Mouse (Mus musculus) testis, postnatal 14 days (tissue): Measurements from ENCODE around the gene Anxa1.

ENCODE experiments used
- DNase-seq: peaks from one replicate; pipeline ENCODE4 v3.0.0; 2021; ENCODE audit warnings: low spot score

The Anxa1 gene

GRCm38 (mm10) chr19:20390455-20390994 is at the start of gene Anxa1:
Gene Anxa1 (minus strand): TSS chr19:20390944.
- peak; percentile 6 for DNase-seq

DNA sequence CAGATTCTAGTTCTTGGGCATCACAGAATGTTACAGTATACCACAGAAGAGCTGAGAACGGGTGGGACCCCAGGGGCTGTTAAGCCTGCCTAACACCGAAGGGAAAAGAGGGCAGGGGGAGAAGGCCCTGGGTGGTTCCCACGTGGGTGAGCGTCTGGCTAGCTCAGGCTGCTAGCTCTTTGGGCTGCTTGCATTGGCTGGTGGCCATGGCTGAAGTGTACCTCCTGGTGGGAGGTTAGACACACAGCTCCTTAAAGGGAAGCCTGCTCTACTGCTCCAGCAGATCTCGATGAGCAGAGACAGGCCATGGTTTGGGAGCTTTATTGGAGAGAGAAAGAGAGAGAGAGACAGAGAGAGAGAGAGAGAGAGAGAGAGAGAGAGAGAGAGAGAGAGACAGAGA is 46.3 kb upstream of the Anxa1 start:
- DNase-seq = no peak

DNA sequence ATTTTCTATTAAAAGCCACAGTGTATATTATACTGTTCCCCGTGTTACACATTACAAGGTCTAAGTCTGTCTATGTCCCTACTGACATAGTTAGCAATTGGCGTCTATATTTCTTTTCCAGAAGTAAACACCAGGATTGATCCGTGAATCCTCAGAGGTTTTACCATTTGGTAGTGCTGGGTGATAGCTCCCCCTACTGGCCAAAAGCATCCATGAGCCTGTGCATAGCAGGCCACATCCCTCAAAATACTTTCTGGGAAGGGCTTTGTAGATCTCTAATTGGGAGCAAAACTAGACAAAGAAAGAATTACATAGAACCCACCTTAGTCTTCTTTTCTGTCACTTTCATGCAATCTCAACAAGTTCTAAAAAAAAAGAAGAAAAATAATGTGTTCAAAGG is 43.8 kb upstream of the Anxa1 start:
- peak; percentile 13 for DNase-seq

- no peak for DNase-seq
Observed at GRCm38 (mm10) chr19:20433966-20434365, 43.2 kb upstream of the Anxa1 start.

DNA sequence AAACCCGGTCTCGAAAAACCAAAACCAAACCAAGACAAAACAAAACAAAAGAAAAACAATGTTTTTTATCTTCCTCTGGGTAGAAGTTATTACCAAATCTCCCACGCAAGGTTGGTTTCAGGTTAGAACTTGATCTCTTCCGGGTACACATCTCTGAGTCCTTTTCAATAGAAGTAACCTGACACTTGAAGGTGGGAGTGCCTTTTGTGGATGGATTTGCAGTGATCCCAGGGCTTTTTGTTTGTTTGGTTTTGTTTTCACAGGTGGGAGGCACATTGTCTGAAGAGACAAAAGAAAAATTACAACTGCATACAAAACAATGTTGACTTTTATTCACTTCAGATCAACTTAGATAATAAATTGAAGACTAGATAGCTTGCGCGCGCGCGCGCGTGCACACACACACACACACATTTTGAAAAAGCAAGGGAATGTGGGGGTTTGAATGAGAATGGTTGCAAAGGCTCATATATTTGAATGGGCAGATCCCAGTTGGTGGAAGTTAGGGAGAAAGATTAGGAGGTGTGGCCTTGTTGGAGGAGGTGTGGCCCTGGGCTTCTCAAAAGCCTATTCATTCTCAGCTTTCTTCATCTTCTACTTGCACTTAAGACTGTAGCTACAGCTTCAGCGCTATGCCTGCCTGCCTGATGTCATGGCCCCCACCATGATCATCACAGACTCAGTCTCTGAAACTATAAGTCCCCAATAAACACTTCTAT is 35.9 kb upstream of the Anxa1 start:
- DNase-seq = no peak

- DNase-seq = no peak
Observed at GRCm38 (mm10) chr19:20411276-20411675, 20.5 kb upstream of the Anxa1 start.

GRCm38 (mm10) chr19:20409541-20410528 is 19.1 kb upstream of the Anxa1 start:
- no peak for DNase-seq

GRCm38 (mm10) chr19:20406475-20406874 is 15.7 kb upstream of the Anxa1 start:
- DNase-seq = no peak

DNA sequence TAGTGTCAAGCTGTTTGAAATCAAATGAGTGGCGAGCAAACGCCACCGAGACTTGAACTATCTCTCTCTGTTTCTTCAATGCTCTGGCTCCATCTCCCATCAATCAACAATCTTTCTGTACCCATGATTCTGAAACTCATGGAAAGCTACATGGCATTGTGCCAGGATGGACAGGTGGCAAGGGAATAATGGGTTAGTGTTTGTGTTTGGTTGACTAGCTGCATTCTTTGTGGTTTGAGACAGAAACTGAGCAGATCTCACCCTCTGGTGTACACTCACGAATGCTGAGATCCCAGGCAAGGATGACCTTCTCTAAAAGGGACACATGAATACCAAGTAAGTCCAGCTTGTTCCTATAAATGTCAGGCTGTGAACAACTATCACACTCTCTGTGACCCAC is 14.3 kb upstream of the Anxa1 start:
- DNase-seq = no peak

DNA sequence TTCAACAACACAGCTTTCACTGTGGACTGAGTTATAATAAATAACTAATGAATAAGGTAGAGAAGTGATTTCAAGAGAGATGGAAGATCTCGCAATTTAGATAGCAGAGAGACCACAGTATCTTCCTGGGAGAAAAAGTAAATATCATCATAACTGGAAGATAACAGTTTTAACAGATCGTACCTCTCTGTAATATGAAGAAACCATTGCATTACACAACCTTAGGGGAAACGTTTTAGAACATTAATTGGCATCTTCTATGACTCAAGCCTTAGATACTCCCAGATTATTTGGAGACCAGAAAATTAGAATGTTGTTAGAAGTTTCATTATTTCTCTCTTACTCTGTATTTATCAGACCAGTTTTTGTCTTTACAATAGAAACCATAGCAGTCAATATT is 13.0 kb upstream of the Anxa1 start:
- no peak for DNase-seq

- no peak for DNase-seq
Observed at GRCm38 (mm10) chr19:20403219-20403618, 12.5 kb upstream of the Anxa1 start.

GRCm38 (mm10) chr19:20402516-20403200 is 11.9 kb upstream of the Anxa1 start:
- no peak for DNase-seq

GRCm38 (mm10) chr19:20401961-20402360 is 11.2 kb upstream of the Anxa1 start:
- DNase-seq = no peak

- no peak for DNase-seq
Observed at GRCm38 (mm10) chr19:20399187-20399586, 8.4 kb upstream of the Anxa1 start.

GRCm38 (mm10) chr19:20397092-20397491 is 6.3 kb upstream of the Anxa1 start:
- no peak for DNase-seq

DNA sequence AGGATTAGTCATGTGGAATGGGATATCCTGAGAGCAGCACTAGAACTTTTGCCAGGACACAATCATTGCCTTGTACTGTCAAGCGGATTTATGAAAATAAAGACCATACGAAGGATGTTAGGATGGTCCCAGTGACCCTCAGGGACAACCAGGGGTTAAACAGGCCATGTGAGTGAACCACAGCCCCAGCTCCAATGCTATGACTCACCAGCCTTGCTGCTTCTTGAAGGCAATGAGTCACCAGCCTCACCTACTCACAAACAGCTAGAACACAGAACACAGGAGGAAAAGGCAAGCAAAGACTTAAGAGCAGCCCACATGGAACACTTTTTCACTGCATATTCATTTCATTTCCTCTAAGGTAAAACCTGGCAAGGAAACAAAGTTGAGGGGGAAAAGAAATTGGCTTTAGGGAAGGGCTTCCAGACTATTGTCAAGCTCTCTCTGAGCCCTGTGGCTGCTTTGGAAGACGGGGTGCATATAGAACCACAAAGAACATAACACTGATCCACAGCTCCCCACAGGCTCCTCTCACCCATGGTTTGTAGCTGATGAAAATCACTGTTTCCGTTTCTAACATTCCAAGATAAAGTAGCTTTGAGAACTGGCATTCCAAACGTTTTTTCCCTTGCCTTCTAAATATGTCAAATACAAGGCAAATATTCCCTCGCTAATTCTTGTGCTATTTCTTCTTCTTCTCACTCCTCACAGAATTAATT is 3.0 kb upstream of the Anxa1 start:
- no peak for DNase-seq

GRCm38 (mm10) chr19:20389723-20390122 is 1.0 kb downstream of the Anxa1 start:
- no peak for DNase-seq

GRCm38 (mm10) chr19:20389245-20389644 is 1.5 kb downstream of the Anxa1 start:
- no peak for DNase-seq

DNA sequence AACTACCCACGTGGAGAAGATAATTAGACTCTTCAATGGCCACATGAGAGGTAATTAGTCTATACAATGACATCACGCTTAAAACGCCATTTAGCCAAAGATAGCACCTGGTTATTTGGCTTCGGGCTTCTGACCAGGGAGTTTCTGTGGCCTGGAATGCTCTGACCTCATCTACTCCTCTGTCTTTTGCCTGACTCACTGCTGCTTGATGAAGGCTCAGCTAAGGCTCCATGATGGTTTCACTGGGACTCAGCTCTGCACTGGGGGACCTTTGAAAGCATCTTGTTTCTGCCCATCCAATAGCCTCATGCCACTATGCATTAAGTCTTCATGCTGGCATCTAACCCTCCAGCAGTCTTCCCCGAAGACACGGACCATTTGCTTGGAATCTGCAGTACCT is 2.5 kb downstream of the Anxa1 start:
- DNase-seq = no peak

- no peak for DNase-seq
Observed at GRCm38 (mm10) chr19:20386296-20386695, 4.4 kb downstream of the Anxa1 start.

DNA sequence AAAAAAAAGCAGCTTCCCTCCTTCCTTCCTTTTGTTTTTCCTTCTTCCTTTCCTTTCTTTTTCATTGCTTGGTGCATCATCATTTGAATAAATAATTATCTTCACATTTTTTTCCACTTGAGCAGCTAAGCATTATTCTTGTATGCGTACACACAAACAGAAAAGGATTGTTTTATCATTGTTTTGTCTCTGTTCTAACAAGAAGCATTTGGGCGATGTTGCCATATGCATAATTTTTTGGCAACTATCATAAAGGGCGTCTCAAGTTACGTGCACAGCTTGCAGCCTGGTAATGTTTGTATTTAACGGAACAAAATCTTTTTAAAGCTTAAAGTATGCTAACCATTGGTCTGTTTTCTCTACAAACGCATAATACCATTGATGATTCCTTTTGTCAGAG is 5.1 kb downstream of the Anxa1 start:
- DNase-seq = no peak
